Mouse (Mus musculus): ENCODE results near the gene Sipa1l1. TPM values are rescaled to one million over a fixed set of nuclear protein-coding genes. Genes with fewer than 3 reads are reported as not detected.

Gene Sipa1l1
- polyA plus RNA-seq, 1 experiment from 2014 or later: 14.1 TPM

GRCm38 (mm10) chr12:82197207-82197606 is 28.1 kb downstream of the Sipa1l1 start:
- Histone ChIP-seq H3K4me3 (replicated peaks; ENCODE audit: low read length) (no peak overlapping the region), H3K4me1 (replicated peaks; ENCODE audit: control insufficient read depth, insufficient read depth, low read length) (peaks cover 9% of the 10 kb centered on the region; the same call in 1 of the 2 replicates), H3K4me2 (replicated peaks) (no peak overlapping the region), H3K9me3 (ENCODE audit: control insufficient read depth, low read length) (no peaks in the 10 kb centered on the region), H3K27me3 (ENCODE audit: control insufficient read depth, insufficient read depth, low read length) (no peaks in the 10 kb centered on the region), H3K27ac (no peak overlapping the region), H3K9ac (no peak overlapping the region), H3K36me3 (replicated peaks; ENCODE audit: control insufficient read depth, insufficient read depth) (no peaks in the 10 kb centered on the region)
- WGBS: 52% methylated on average over 2 of the region's 2 CpGs
- no peak for ATAC-seq (ENCODE audit: low FRiP score)
- no peak for DNase-seq (ENCODE audit: low spot score)

DNA sequence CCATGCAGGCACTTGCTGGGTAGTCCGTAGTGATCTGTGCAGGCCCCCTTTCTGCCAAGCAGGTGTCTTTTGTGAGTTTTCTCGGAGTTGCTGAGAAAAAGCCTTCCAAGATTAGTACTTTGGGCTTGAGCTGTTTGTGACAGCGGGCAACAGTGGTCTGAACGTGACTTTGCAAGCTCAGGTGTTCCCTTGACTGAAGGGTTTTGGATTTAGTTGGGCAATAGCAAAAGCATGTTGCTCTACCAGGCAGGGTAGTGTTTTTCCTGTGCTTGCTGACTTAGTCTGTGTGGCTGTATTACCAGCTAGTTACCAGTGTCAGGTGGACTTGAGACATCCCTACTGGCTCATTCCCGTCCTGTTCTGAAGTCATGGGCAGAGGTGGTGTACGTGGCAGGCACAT is 30.2 kb downstream of the Sipa1l1 start:
- Histone ChIP-seq H3K27ac (no peak overlapping the region), H3K9me3 (ENCODE audit: control insufficient read depth, low read length) (no peaks in the 10 kb centered on the region), H3K9ac (no peak overlapping the region), H3K36me3 (replicated peaks; ENCODE audit: control insufficient read depth, insufficient read depth) (no peaks in the 10 kb centered on the region), H3K4me1 (replicated peaks; ENCODE audit: control insufficient read depth, insufficient read depth, low read length) (peaks cover 9% of the 10 kb centered on the region; the same call in 1 of the 2 replicates), H3K27me3 (ENCODE audit: control insufficient read depth, insufficient read depth, low read length) (no peaks in the 10 kb centered on the region), H3K4me2 (replicated peaks) (no peak overlapping the region), H3K4me3 (replicated peaks; ENCODE audit: low read length) (no peak overlapping the region)
- WGBS: 90% methylated on average over 6 of the region's 6 CpGs
- ATAC-seq (ENCODE audit: low FRiP score): no peak
- no peak for DNase-seq (ENCODE audit: low spot score)

DNA sequence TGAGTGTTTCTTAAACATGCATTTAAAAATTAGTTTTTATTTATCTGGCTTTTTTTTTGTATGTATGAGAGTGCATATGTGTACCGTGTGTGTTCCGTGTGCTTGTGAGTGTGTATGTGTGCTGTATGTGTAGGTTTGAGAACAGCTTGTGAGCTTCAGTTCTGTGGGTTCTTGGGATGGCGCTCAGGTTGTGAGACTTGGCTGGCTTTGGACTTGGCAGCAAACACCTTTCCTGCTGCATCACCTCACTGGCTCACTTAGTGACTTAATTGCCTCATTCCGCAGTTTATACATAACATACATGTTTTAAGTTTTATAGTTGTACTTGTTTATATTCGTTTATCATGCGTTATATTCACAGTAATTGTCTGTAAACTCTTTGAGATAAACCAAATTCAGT is 35.0 kb downstream of the Sipa1l1 start:
- ATAC-seq (ENCODE audit: low FRiP score) (no peak), DNase-seq (ENCODE audit: low spot score) (no peak)
- Histone ChIP-seq H3K4me2 (replicated peaks) (no peak overlapping the region), H3K4me3 (replicated peaks; ENCODE audit: low read length) (no peak overlapping the region), H3K4me1 (replicated peaks; ENCODE audit: control insufficient read depth, insufficient read depth, low read length) (no peaks in the 10 kb centered on the region), H3K36me3 (replicated peaks; ENCODE audit: control insufficient read depth, insufficient read depth) (no peaks in the 10 kb centered on the region), H3K9me3 (ENCODE audit: control insufficient read depth, low read length) (no peaks in the 10 kb centered on the region), H3K27ac (no peak overlapping the region), H3K9ac (no peak overlapping the region), H3K27me3 (ENCODE audit: control insufficient read depth, insufficient read depth, low read length) (no peaks in the 10 kb centered on the region)
- 94% methylated on average over 6 of the region's 6 CpGs for WGBS

GRCm38 (mm10) chr12:82206857-82207647 is 37.9 kb downstream of the Sipa1l1 start:
- ATAC-seq (ENCODE audit: low FRiP score) (no peak), DNase-seq (ENCODE audit: low spot score) (no peak)
- H3K4me1 ChIP-seq (replicated peaks; ENCODE audit: control insufficient read depth, insufficient read depth, low read length): no peaks in the 10 kb centered on the region
- no peak overlapping the region for H3K4me3 ChIP-seq (replicated peaks; ENCODE audit: low read length)
- no peaks in the 10 kb centered on the region for H3K27me3 ChIP-seq (ENCODE audit: control insufficient read depth, insufficient read depth, low read length)
- no peak overlapping the region for H3K9ac ChIP-seq
- no peaks in the 10 kb centered on the region for H3K36me3 ChIP-seq (replicated peaks; ENCODE audit: control insufficient read depth, insufficient read depth)
- WGBS: 94% methylated on average over 8 of the region's 8 CpGs
- no peak overlapping the region for H3K4me2 ChIP-seq (replicated peaks)
- no peaks in the 10 kb centered on the region for H3K9me3 ChIP-seq (ENCODE audit: control insufficient read depth, low read length)
- no peak overlapping the region for H3K27ac ChIP-seq

DNA sequence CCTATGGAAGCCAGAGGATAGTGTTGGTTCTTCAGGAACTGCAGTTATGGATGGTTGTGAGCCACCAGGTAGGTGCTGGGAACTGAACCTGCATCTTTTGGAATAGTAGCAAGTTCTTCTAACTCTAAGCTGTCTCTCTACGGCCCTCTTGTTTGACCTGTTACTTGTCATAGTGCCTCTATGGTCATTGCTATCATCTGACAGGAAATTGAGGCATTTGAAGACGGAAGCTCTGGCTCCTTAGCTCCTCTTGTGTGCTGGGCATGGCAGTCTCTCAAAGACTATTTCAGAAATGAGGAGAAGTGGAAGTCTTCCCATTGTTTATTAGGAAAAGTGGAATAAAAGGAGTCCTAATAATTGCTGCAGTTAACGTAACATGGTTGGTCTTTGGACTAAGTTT is 38.9 kb downstream of the Sipa1l1 start:
- Histone ChIP-seq H3K4me2 (replicated peaks) (no peak overlapping the region), H3K36me3 (replicated peaks; ENCODE audit: control insufficient read depth, insufficient read depth) (no peaks in the 10 kb centered on the region), H3K4me3 (replicated peaks; ENCODE audit: low read length) (no peak overlapping the region), H3K9me3 (ENCODE audit: control insufficient read depth, low read length) (no peaks in the 10 kb centered on the region), H3K27me3 (ENCODE audit: control insufficient read depth, insufficient read depth, low read length) (no peaks in the 10 kb centered on the region), H3K27ac (no peak overlapping the region), H3K9ac (no peak overlapping the region), H3K4me1 (replicated peaks; ENCODE audit: control insufficient read depth, insufficient read depth, low read length) (no peaks in the 10 kb centered on the region)
- no peak for DNase-seq (ENCODE audit: low spot score)
- WGBS: 88% methylated on average over 3 of the region's 3 CpGs
- no peak for ATAC-seq (ENCODE audit: low FRiP score)

- H3K36me3 ChIP-seq (replicated peaks; ENCODE audit: control insufficient read depth, insufficient read depth): no peaks in the 10 kb centered on the region
- 92% methylated on average over 4 of the region's 4 CpGs for WGBS
- H3K4me3 ChIP-seq (replicated peaks; ENCODE audit: low read length): no peak overlapping the region
- no peaks in the 10 kb centered on the region for H3K4me1 ChIP-seq (replicated peaks; ENCODE audit: control insufficient read depth, insufficient read depth, low read length)
- H3K4me2 ChIP-seq (replicated peaks): no peak overlapping the region
- no peak overlapping the region for H3K9ac ChIP-seq
- ATAC-seq (ENCODE audit: low FRiP score) (no peak), DNase-seq (ENCODE audit: low spot score) (no peak)
- H3K9me3 ChIP-seq (ENCODE audit: control insufficient read depth, low read length): no peaks in the 10 kb centered on the region
- no peak overlapping the region for H3K27ac ChIP-seq
- H3K27me3 ChIP-seq (ENCODE audit: control insufficient read depth, insufficient read depth, low read length): no peaks in the 10 kb centered on the region
Observed at GRCm38 (mm10) chr12:82208611-82209010, 39.5 kb downstream of the Sipa1l1 start.

- Histone ChIP-seq H3K36me3 (replicated peaks; ENCODE audit: control insufficient read depth, insufficient read depth) (no peaks in the 10 kb centered on the region), H3K4me3 (replicated peaks; ENCODE audit: low read length) (no peak overlapping the region), H3K4me1 (replicated peaks; ENCODE audit: control insufficient read depth, insufficient read depth, low read length) (no peaks in the 10 kb centered on the region), H3K27me3 (ENCODE audit: control insufficient read depth, insufficient read depth, low read length) (no peaks in the 10 kb centered on the region), H3K9me3 (ENCODE audit: control insufficient read depth, low read length) (no peaks in the 10 kb centered on the region), H3K9ac (no peak overlapping the region), H3K27ac (no peak overlapping the region), H3K4me2 (replicated peaks) (no peak overlapping the region)
- WGBS: 75% methylated on average over 2 of the region's 2 CpGs
- DNase-seq (ENCODE audit: low spot score) (no peak), ATAC-seq (ENCODE audit: low FRiP score) (no peak)
Observed at GRCm38 (mm10) chr12:82209753-82210152, 40.6 kb downstream of the Sipa1l1 start.

DNA sequence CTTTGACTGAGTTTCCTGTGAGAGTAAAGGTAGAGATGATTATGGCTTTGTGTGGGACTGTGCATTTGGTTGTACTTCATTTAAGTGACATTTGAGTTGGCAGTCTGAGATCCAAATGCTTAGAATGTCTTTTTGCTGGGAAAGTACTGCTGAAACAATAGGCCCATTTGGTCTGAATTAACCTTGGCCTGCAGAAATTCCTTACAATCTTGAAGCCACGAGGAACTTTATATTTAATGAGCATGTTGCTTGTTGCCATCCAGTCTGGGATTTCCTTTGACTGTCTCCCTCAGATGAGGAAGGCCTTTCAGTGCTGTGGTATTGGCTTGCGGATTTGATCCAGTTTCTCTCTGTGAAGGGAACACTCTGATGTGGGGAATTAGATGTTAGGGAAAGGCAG is 43.9 kb downstream of the Sipa1l1 start:
- Histone ChIP-seq H3K27ac (no peak overlapping the region), H3K27me3 (ENCODE audit: control insufficient read depth, insufficient read depth, low read length) (no peaks in the 10 kb centered on the region), H3K4me2 (replicated peaks) (no peak overlapping the region), H3K4me3 (replicated peaks; ENCODE audit: low read length) (no peak overlapping the region), H3K4me1 (replicated peaks; ENCODE audit: control insufficient read depth, insufficient read depth, low read length) (no peaks in the 10 kb centered on the region), H3K9ac (no peak overlapping the region), H3K36me3 (replicated peaks; ENCODE audit: control insufficient read depth, insufficient read depth) (no peaks in the 10 kb centered on the region), H3K9me3 (ENCODE audit: control insufficient read depth, low read length) (no peaks in the 10 kb centered on the region)
- WGBS: 78% methylated on average over 2 of the region's 2 CpGs
- DNase-seq (ENCODE audit: low spot score) (no peak), ATAC-seq (ENCODE audit: low FRiP score) (no peak)

- ATAC-seq (ENCODE audit: low FRiP score): no peak
- H3K9ac ChIP-seq: no peak overlapping the region
- H3K36me3 ChIP-seq (replicated peaks; ENCODE audit: control insufficient read depth, insufficient read depth): no peaks in the 10 kb centered on the region
- no peaks in the 10 kb centered on the region for H3K9me3 ChIP-seq (ENCODE audit: control insufficient read depth, low read length)
- H3K27ac ChIP-seq: no peak overlapping the region
- no peak overlapping the region for H3K4me3 ChIP-seq (replicated peaks; ENCODE audit: low read length)
- H3K4me1 ChIP-seq (replicated peaks; ENCODE audit: control insufficient read depth, insufficient read depth, low read length): no peaks in the 10 kb centered on the region
- H3K27me3 ChIP-seq (ENCODE audit: control insufficient read depth, insufficient read depth, low read length): no peaks in the 10 kb centered on the region
- 78% methylated on average over 5 of the region's 5 CpGs for WGBS
- H3K4me2 ChIP-seq (replicated peaks): no peak overlapping the region
- DNase-seq (ENCODE audit: low spot score): no peak
Observed at GRCm38 (mm10) chr12:82214916-82215315, 45.8 kb downstream of the Sipa1l1 start.

All from hindbrain, embryonic 14.5 days (tissue).